In genomic region chr6:37842779-37843605, GRCm38 (mm10) we compare ENCODE assay signal across 17 mouse cellular contexts. TPM values are rescaled to one million over a fixed set of nuclear protein-coding genes. Genes with fewer than 3 reads are reported as not detected.
A peak's percentile ranks its signal among the peaks of the same experiment; 100 is the strongest.
DNase-seq lines count a peak whose midpoint lies in the region; ATAC-seq lines count a peak whose summit lies in the region.
"Had no signal": no experiment of that assay in that cellular context is flagged by ENCODE, and none has a peak within 500 bp of the region (broad histone marks: within the 10 kb centered on the region; RNA-seq: fewer than 3 reads in every experiment).

No protein-coding gene starts in this region.

- H3K4me2 ChIP-seq in kidney, embryonic 16.5 days (replicated peaks; ENCODE audit: low read depth, low read length), result no peak overlapping the region
- H3K4me2 ChIP-seq: embryonic facial prominence, embryonic 15.5 days; hindbrain, embryonic 14.5 days; liver, embryonic 11.5 days; lung, embryonic 14.5 days; neural tube, embryonic 13.5 days had no signal

- no peaks in the 10 kb centered on the region for H3K4me1 ChIP-seq in heart, embryonic 10.5 days
- H3K4me1 ChIP-seq in kidney, embryonic 16.5 days (ENCODE audit: insufficient read depth, low read length), result 0 out of 2 replicates have a peak, but pooled peaks cover 3% of the 10 kb centered on the region
- H3K4me1 ChIP-seq: embryonic facial prominence, embryonic 15.5 days; neural tube, embryonic 13.5 days had no signal

- no peaks in the 10 kb centered on the region for H3K9me3 ChIP-seq in heart, embryonic 10.5 days
- H3K9me3 ChIP-seq in kidney, embryonic 16.5 days (ENCODE audit: low read length), result peaks cover 2% of the 10 kb centered on the region; the same call in 1 of the 2 replicates
- H3K9me3 ChIP-seq: embryonic facial prominence, embryonic 15.5 days; G1E; neural tube, embryonic 13.5 days had no signal

- peak; percentile 4 for DNase-seq in heart, adult 8-10 months (ENCODE audit: low spot score)
- no peak for DNase-seq in heart, embryonic 10.5 days (ENCODE audit: low spot score)
- peak; percentile 37 for DNase-seq in induced T-regulatory cell, adult 2 months (ENCODE audit: low read depth)
- DNase-seq in lung, postnatal 14 days, result no peak
- DNase-seq in thymus, postnatal 14 days, result no peak
- no peak for DNase-seq in right cerebral cortex, postnatal 4 days
- DNase-seq: adrenal gland, postnatal 36 days; left cerebral cortex, postnatal 4 days; lung, embryonic 14.5 days; thymus, postnatal 4 days had no signal

- H3K4me3 ChIP-seq in heart, embryonic 10.5 days, result no peak overlapping the region
- H3K4me3 ChIP-seq in kidney, embryonic 16.5 days (ENCODE audit: low read length), result no peak overlapping the region
- H3K4me3 ChIP-seq: embryonic facial prominence, embryonic 15.5 days; neural tube, embryonic 13.5 days had no signal

- H3K27me3 ChIP-seq in heart, embryonic 10.5 days (ENCODE audit: insufficient read depth, poor library complexity, severe bottlenecking), result no peaks in the 10 kb centered on the region
- H3K27me3 ChIP-seq in kidney, embryonic 16.5 days (ENCODE audit: insufficient read depth, low read length), result no peaks in the 10 kb centered on the region
- H3K27me3 ChIP-seq: embryonic facial prominence, embryonic 15.5 days; neural tube, embryonic 13.5 days had no signal

- H3K9ac ChIP-seq in kidney, embryonic 16.5 days (replicated peaks; ENCODE audit: low read length), result no peak overlapping the region
- H3K9ac ChIP-seq: embryonic facial prominence, embryonic 15.5 days; hindbrain, embryonic 14.5 days; lung, embryonic 14.5 days; neural tube, embryonic 13.5 days had no signal

- ATAC-seq in kidney, embryonic 16.5 days (ENCODE audit: low FRiP score, low TSS enrichment), result peak; percentile 95
- peak; percentile 72 for ATAC-seq in neutrophil, adult 5-6 weeks (ENCODE audit: extremely low read depth, insufficient number of reproducible peaks, low FRiP score, poor library complexity, severe bottlenecking)

- WGBS in heart, embryonic 10.5 days, result 80% methylated on average over 5 of the region's 5 CpGs
- 74% methylated on average over 5 of the region's 5 CpGs for WGBS in kidney, embryonic 16.5 days

- H3K36me3 ChIP-seq in heart, embryonic 10.5 days, result no peaks in the 10 kb centered on the region
- H3K36me3 ChIP-seq in kidney, embryonic 16.5 days (ENCODE audit: insufficient read depth, low read length), result no peaks in the 10 kb centered on the region
- H3K36me3 ChIP-seq: embryonic facial prominence, embryonic 15.5 days; G1E; neural tube, embryonic 13.5 days had no signal

- H3K27ac ChIP-seq in heart, embryonic 10.5 days, result no peak overlapping the region
- peak overlapping the region; percentile 57; the same call in 1 of the 2 replicates for H3K27ac ChIP-seq in kidney, embryonic 16.5 days (ENCODE audit: low read length)
- H3K27ac ChIP-seq: embryonic facial prominence, embryonic 15.5 days; hindbrain, embryonic 14.5 days; neural tube, embryonic 13.5 days had no signal

RNA-seq across cellular contexts. Expression of gene Trim24, which starts 27.6 kb away (rescaled TPM):
- 10 to 100 TPM; 30.8 to 36.8 (median 34.0) TPM for total RNA-seq in heart, adult 8-10 months (2022)
- polyA plus RNA-seq in heart, embryonic 10.5 days (2016; fragmentation: Nextera tagmentation; extraction: Ambion mirVana), result 10.2 and 15.4 TPM in 2 replicates
- polyA plus RNA-seq in kidney, embryonic 16.5 days (2015; fragmentation: Nextera tagmentation; extraction: Ambion mirVana), result 13.1 and 15.9 TPM in 2 replicates
- total RNA-seq in neutrophil, adult 5-6 weeks (2017), result 44.4 and 53.2 TPM in 2 replicates

Comparison
In these comparisons a context has a peak if more than half of its experiments do, and no peak if none do; other contexts are left out.
1. DNase-seq: peak in heart, adult 8-10 months (single experiment) and induced T-regulatory cell, adult 2 months (single experiment); none in heart, embryonic 10.5 days (single experiment), lung, postnatal 14 days (single experiment), thymus, postnatal 14 days (single experiment) and right cerebral cortex, postnatal 4 days (single experiment).